Mouse (Mus musculus) thymus, postnatal 10 days (tissue): ENCODE data around the gene Olfr715.
"Not testable (repeated sequence)": the region's sequence is repeated elsewhere in the genome, so short reads cannot be mapped to it uniquely, and the experiment has no call there.

Experiments
- DNase-seq, 2 experiments: peaks; one replicate each; pipeline ENCODE4 v3.0.0; 2021; ENCODE audit warnings: low spot score in 2 of 2

The Olfr715 gene

DNA sequence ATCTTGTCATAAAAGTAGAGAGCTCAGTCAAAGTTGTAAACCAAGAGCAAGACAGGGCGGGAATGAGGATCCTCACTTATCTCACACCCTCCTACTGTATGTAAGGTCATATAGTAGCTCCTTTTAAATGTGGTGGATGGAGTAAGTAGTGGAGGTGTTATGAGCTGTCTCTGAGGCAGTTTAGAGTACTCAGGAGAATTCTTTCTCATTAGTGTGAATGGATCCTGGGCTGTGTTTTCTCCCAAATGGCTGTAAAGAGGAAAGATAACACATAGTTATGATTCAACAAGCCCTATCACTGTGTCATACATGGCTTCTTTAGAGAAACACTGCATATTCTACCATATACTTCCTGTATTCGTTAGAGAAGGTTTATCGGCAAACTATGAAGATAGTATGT is at the start of gene Olfr715:
Gene Olfr715, minus strand, starts transcription at position 101 of the 400 bp plus-strand sequence.
- DNase-seq, result not testable (repeated sequence)

DNA sequence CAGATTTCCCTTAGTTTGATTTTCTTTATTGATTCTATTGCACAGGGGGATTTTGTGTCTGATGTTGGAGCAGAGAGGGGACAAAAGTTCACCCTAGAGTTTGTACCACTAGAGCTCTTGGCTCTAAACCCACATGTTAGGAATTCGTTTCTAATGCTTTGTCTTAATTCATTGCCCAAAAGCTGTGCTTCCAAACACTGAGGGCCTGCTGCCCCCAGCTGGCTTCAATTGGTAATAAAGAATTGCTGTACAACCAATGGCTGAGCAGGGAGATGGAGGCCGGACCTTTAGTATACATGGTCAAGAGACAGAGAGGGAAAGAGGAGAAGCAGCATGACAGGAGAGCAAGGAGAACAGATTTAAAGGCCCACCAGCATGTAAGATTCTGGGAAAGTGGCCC is 49.5 kb upstream of the Olfr715 start:
- no peak for DNase-seq

DNA sequence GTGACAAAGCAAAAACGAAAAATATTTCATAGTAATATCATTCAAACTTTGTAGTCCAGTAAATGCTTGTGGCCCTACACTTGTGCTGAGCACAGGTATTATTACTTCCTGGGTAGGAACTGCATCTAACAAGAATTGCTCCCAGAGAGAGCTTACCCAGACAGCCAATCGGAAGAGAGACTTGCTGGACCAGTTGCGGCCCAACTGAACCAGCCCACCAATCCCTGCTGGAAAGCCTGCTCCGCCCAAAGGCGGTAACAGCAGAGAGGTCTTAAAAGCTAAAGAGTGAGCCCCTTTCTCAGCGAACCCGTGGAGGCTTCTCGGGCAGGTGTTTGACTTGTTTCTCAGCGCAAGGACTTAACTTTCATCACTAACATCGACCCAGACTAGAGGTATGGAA is 35.8 kb upstream of the Olfr715 start, which contains the start of gene Nlrp14:
Gene Nlrp14, plus strand, starts transcription at position 301 of the 400 bp plus-strand sequence.
- DNase-seq, result no peak

DNA sequence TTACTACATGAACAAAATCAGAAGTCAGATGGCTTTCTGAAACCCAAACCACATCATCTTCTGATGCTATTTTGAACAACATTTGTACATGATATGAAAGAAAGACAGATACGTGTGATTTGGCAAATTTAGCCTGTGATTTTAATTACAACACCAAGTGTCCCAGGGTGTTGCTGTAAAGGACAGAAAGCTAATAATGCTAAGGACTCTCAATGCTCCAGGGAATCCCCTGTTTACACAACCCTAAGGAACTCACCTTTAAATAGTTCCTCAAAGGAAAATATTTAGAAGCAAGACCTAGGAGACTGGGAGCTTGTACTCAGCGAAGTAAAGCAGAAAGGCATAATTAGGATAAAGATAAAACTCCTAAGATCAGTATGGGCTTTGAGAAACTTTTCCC is 7.1 kb upstream of the Olfr715 start, which contains the start of gene Olfr716:
Gene Olfr716, plus strand, starts transcription at position 301 of the 400 bp plus-strand sequence.
- not testable (repeated sequence) for DNase-seq

DNA sequence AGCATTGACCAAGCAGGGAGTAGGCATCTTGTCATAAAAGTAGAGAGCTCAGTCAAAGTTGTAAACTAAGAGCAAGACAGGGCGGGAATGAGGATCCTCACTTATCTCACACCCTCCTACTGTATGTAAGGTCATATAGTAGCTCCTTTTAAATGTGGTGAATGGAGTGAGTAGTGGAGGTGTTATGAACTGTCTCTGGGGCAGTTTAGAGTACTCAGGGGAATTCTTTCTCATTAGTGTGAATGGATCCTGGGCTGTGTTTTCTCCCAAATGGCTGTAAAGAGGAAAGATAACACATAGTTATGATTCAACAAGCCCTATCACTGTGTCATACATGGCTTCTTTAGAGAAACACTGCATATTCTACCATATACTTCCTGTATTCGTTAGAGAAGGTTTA is 20.6 kb downstream of the Olfr715 start, which contains the start of gene Olfr715b:
Gene Olfr715b, minus strand, starts transcription at position 101 of the 400 bp plus-strand sequence.
- DNase-seq, result not testable (repeated sequence)

DNA sequence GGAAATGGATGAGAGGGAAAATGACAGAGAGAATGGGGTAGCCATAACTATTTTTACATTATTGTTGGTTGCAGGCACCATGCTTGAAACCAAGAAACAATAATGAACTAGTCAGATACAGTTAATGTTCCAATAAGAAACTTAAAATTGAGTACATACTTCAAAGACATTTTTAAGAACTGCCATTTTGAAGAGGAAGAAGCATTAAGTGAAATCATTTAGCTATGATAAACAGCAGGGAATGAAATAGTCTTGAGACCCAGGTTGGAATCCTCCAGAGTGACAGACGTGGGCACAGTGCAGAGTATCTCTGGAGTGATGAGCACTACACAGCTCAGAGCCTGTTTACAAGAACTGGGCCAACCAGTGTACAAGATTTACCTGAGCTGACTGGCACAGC is 38.0 kb downstream of the Olfr715 start, which contains the start of gene Olfr17:
Gene Olfr17, plus strand, starts transcription at position 301 of the 400 bp plus-strand sequence.
- DNase-seq, result no peak
